Mouse (Mus musculus) forebrain, embryonic 16.5 days (tissue): Measurements from ENCODE around the gene Helt. TPM values are rescaled to one million over a fixed set of nuclear protein-coding genes. Genes with fewer than 3 reads are reported as not detected.
A peak's percentile ranks its signal among the peaks of the same experiment; 100 is the strongest.

Source experiments
- ATAC-seq: fragments of 200-750 bp; cut with Nextera tagmentation; 2 replicates; pipeline ENCODE4 v1.8.0; 2017; ENCODE audit warnings: mild to moderate bottlenecking, moderate library complexity
- H3K27ac ChIP-seq: fragments of 300-500 bp; sonication (generic); 2 replicates; pipeline ENCODE4 v1.5.1; 2014; ENCODE audit warnings: low read length, control low read depth
- H3K27me3 ChIP-seq: fragments of 300-500 bp; sonication (generic); replicated peaks from 2 replicates; pipeline ENCODE4 v1.6.1; 2014; ENCODE audit warnings: low read length; ENCODE audit not compliant: control insufficient read depth, insufficient read depth
- H3K36me3 ChIP-seq: fragments of 300-500 bp; sonication (generic); 2 replicates; pipeline ENCODE4 v1.6.1; 2014; ENCODE audit not compliant: control insufficient read depth, insufficient read depth
- H3K4me1 ChIP-seq: fragments of 300-500 bp; sonication (generic); replicated peaks from 2 replicates; pipeline ENCODE4 v1.6.1; 2014; ENCODE audit warnings: low read length; ENCODE audit not compliant: control insufficient read depth, insufficient read depth
- H3K4me2 ChIP-seq: fragments of 300-500 bp; sonication (generic); 2 replicates; pipeline ENCODE4 v1.6.1; 2014; ENCODE audit warnings: mild to moderate bottlenecking, low read length, control low read depth
- H3K4me3 ChIP-seq: fragments of 300-500 bp; sonication (generic); replicated peaks from 2 replicates; pipeline ENCODE4 v1.5.1; 2014; ENCODE audit warnings: mild to moderate bottlenecking, low read length, control low read depth
- H3K9ac ChIP-seq: fragments of 300-500 bp; sonication (generic); replicated peaks from 2 replicates; pipeline ENCODE4 v1.6.1; 2014; ENCODE audit warnings: low read depth, low read length, control low read depth
- H3K9me3 ChIP-seq: fragments of 300-500 bp; sonication (generic); 2 replicates; pipeline ENCODE4 v1.6.1; 2016; ENCODE audit warnings: low read length; ENCODE audit not compliant: control insufficient read depth
- WGBS: fragments of 180-500 bp; shearing (Covaris S2); extraction: QIAGEN DNeasy Blood & Tissue Kit; methylation state at CpG from one replicate; pipeline ENCODE4 v1.1.7; 2014; 5-methylcytosine and 5-hydroxymethylcytosine counted together
- polyA plus RNA-seq: library from polyadenylated mRNA; unstranded; fragments of >200 nt; fragmentation: Nextera tagmentation; extraction: Ambion mirVana; gene quantifications from 2 replicates; pipeline ENCODE4 v1.2.1, GENCODE M21; 2015

Gene Helt
- polyA plus RNA-seq, 1 experiment from 2014 or later = 3.4 TPM

- WGBS = 5% methylated on average over 9 of the region's 9 CpGs
- no peak overlapping the region for H3K9ac ChIP-seq
- H3K4me2 ChIP-seq = no peak overlapping the region
- H3K36me3 ChIP-seq = no peaks in the 10 kb centered on the region
- peak; percentile 31; the same call in 1 of the 2 replicates for ATAC-seq
- no peaks in the 10 kb centered on the region for H3K27me3 ChIP-seq
- no peak overlapping the region for H3K27ac ChIP-seq
- no peaks in the 10 kb centered on the region for H3K9me3 ChIP-seq
- no peaks in the 10 kb centered on the region for H3K4me1 ChIP-seq
- H3K4me3 ChIP-seq = no peak overlapping the region
These were observed 11.4 kb upstream of the Helt start for GRCm38 (mm10) chr8:46305733-46306349.

- WGBS = 92% methylated on average over 9 of the region's 9 CpGs
- H3K27me3 ChIP-seq = peaks cover 14% of the 10 kb centered on the region
These were observed 7.7 kb upstream of the Helt start for GRCm38 (mm10) chr8:46302121-46302520.

GRCm38 (mm10) chr8:46298847-46299246, 4.4 kb upstream of the Helt start:
- 32% methylated on average over 7 of the region's 7 CpGs for WGBS
- Histone ChIP-seq H3K4me1 (peaks cover 25% of the 10 kb centered on the region), H3K9ac (no peak overlapping the region), H3K36me3 (no peaks in the 10 kb centered on the region), H3K4me3 (no peak overlapping the region), H3K27ac (no peak overlapping the region), H3K9me3 (no peaks in the 10 kb centered on the region), H3K4me2 (no peak overlapping the region), H3K27me3 (peaks cover 46% of the 10 kb centered on the region)
- no peak for ATAC-seq

More at GRCm38 (mm10) chr8:46302121-46302520, 7.7 kb upstream of the Helt start:
- Histone ChIP-seq H3K36me3 (no peaks in the 10 kb centered on the region), H3K4me2 (no peak overlapping the region), H3K4me3 (no peak overlapping the region), H3K4me1 (no peaks in the 10 kb centered on the region), H3K9me3 (no peaks in the 10 kb centered on the region), H3K27ac (no peak overlapping the region), H3K9ac (no peak overlapping the region)
- ATAC-seq = no peak

- 1% methylated on average over 11 of the region's 11 CpGs for WGBS
- no peak overlapping the region for H3K9ac ChIP-seq
- H3K4me1 ChIP-seq = peaks cover 44% of the 10 kb centered on the region
- H3K4me3 ChIP-seq = no peak overlapping the region
- H3K9me3 ChIP-seq = no peaks in the 10 kb centered on the region
- H3K4me2 ChIP-seq = 0 out of 2 replicates have a peak overlapping the region, but pooled peaks have one; percentile 16
- ATAC-seq = no peak
- H3K36me3 ChIP-seq = no peaks in the 10 kb centered on the region
- no peak overlapping the region for H3K27ac ChIP-seq
- peaks cover 68% of the 10 kb centered on the region for H3K27me3 ChIP-seq
These were observed 2.1 kb upstream of the Helt start for GRCm38 (mm10) chr8:46296551-46296950.

- no peak overlapping the region for H3K27ac ChIP-seq
- no peaks in the 10 kb centered on the region for H3K36me3 ChIP-seq
- no peak for ATAC-seq
- H3K4me3 ChIP-seq = no peak overlapping the region
- WGBS = 2% methylated on average over 8 of the region's 8 CpGs
- peaks cover 74% of the 10 kb centered on the region for H3K27me3 ChIP-seq
- no peaks in the 10 kb centered on the region for H3K9me3 ChIP-seq
- 0 out of 2 replicates have a peak overlapping the region, but pooled peaks have one; percentile 16 for H3K4me2 ChIP-seq
- H3K4me1 ChIP-seq = peaks cover 49% of the 10 kb centered on the region
- no peak overlapping the region for H3K9ac ChIP-seq
These were observed 1.5 kb upstream of the Helt start for GRCm38 (mm10) chr8:46295951-46296350.

GRCm38 (mm10) chr8:46295101-46295534, 647 bp upstream of the Helt start:
- Histone ChIP-seq H3K27me3 (peaks cover 79% of the 10 kb centered on the region), H3K4me1 (peaks cover 50% of the 10 kb centered on the region), H3K9me3 (no peaks in the 10 kb centered on the region), H3K4me3 (no peak overlapping the region), H3K36me3 (no peaks in the 10 kb centered on the region), H3K9ac (no peak overlapping the region), H3K4me2 (peak overlapping the region; percentile 21), H3K27ac (no peak overlapping the region)
- WGBS = under 1% methylated on average over 14 of the region's 14 CpGs
- peak; percentile 57; the same call in 1 of the 2 replicates for ATAC-seq

DNA sequence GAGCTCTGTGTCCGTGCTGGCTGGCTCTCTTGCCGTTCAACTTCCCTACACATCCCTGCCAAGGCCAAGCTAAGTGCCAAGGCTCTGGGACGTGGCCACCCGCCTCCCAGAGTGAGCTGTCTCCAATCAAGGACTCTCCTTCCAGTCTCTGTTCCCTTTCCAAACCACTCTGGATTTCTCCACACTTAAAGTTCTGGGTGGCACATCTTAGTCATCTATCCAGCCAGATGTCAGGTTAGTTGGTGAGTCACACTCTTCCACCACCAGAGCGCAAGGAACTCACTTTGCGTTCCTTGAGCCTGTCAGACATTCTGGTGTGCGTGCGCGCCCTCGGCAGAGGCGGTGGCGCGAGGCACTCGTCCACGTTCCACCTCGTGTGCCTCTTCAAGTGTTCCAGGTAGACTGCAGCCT, 725 bp downstream of the Helt start:
- H3K27me3 ChIP-seq = peaks cover 75% of the 10 kb centered on the region
- H3K9me3 ChIP-seq = no peaks in the 10 kb centered on the region
- under 1% methylated on average over 16 of the region's 16 CpGs for WGBS
- ATAC-seq = no peak
- peaks cover 50% of the 10 kb centered on the region for H3K4me1 ChIP-seq
- peak overlapping the region; percentile 48 for H3K4me2 ChIP-seq
- no peak overlapping the region for H3K9ac ChIP-seq
- H3K27ac ChIP-seq = no peak overlapping the region
- no peaks in the 10 kb centered on the region for H3K36me3 ChIP-seq
- peak overlapping the region; percentile 3; the same call in 1 of the 2 replicates for H3K4me3 ChIP-seq

GRCm38 (mm10) chr8:46293201-46293600, 1.3 kb downstream of the Helt start:
- Histone ChIP-seq H3K9ac (no peak overlapping the region), H3K9me3 (no peaks in the 10 kb centered on the region), H3K4me2 (peak overlapping the region; percentile 48), H3K36me3 (no peaks in the 10 kb centered on the region), H3K4me1 (peaks cover 50% of the 10 kb centered on the region), H3K27me3 (peaks cover 75% of the 10 kb centered on the region), H3K27ac (no peak overlapping the region), H3K4me3 (peak overlapping the region; percentile 17)
- WGBS = 2% methylated on average over 14 of the region's 14 CpGs
- no peak for ATAC-seq

GRCm38 (mm10) chr8:46291931-46292675, 2.4 kb downstream of the Helt start:
- peak; percentile 22; the same call in 1 of the 2 replicates for ATAC-seq
- H3K36me3 ChIP-seq = no peaks in the 10 kb centered on the region
- no peaks in the 10 kb centered on the region for H3K9me3 ChIP-seq
- peaks cover 66% of the 10 kb centered on the region for H3K27me3 ChIP-seq
- peaks cover 50% of the 10 kb centered on the region for H3K4me1 ChIP-seq
- WGBS = 4% methylated on average over 33 of the region's 33 CpGs
- H3K27ac ChIP-seq = no peak overlapping the region
- 0 out of 2 replicates have a peak overlapping the region, but pooled peaks have one; percentile 31 for H3K9ac ChIP-seq
- peak overlapping the region; percentile 60 for H3K4me2 ChIP-seq
- peak overlapping the region; percentile 36 for H3K4me3 ChIP-seq
